Comparison of ENCODE assay signal across 20 mouse cellular contexts in genomic region chr1:52043191-52043590, GRCm38 (mm10). TPM values are rescaled to one million over a fixed set of nuclear protein-coding genes. Genes with fewer than 3 reads are reported as not detected.
DNase-seq lines count a peak whose midpoint lies in the region; ATAC-seq and TF ChIP-seq lines count a peak whose summit lies in the region.
"Had no signal": no experiment of that assay in that cellular context is flagged by ENCODE, and none has a peak within 500 bp of the region (broad histone marks: within the 10 kb centered on the region; RNA-seq: fewer than 3 reads in every experiment).

No protein-coding gene starts in this region.

- no peaks in the 10 kb centered on the region for H3K27me3 ChIP-seq in embryonic facial prominence, embryonic 14.5 days (replicated peaks; ENCODE audit: control insufficient read depth, insufficient read depth, low read length)
- no peaks in the 10 kb centered on the region for H3K27me3 ChIP-seq in embryonic facial prominence, embryonic 10.5 days (replicated peaks; ENCODE audit: low read depth, poor library complexity, severe bottlenecking)
- H3K27me3 ChIP-seq in hindbrain, postnatal 0 days (ENCODE audit: insufficient read depth, low read length), result no peaks in the 10 kb centered on the region
- no peaks in the 10 kb centered on the region for H3K27me3 ChIP-seq in hindbrain, embryonic 10.5 days (ENCODE audit: insufficient read depth, poor library complexity, severe bottlenecking)
- no peaks in the 10 kb centered on the region for H3K27me3 ChIP-seq in midbrain, postnatal 0 days (ENCODE audit: insufficient read depth, low read length)
- H3K27me3 ChIP-seq in midbrain, embryonic 16.5 days (ENCODE audit: control insufficient read depth, insufficient read depth, low read depth, low read length), result no peaks in the 10 kb centered on the region
- H3K27me3 ChIP-seq: embryonic facial prominence, embryonic 12.5 days; midbrain, embryonic 12.5 days; neural tube, embryonic 15.5 days; stomach, embryonic 15.5 days had no signal

- DNase-seq in embryonic facial prominence, embryonic 14.5 days (ENCODE audit: low spot score), result peak; percentile 78
- no peak for DNase-seq in embryonic facial prominence, embryonic 10.5 days (ENCODE audit: low spot score)
- peak; percentile 32 for DNase-seq in hindbrain, postnatal 0 days (ENCODE audit: low spot score)
- no peak for DNase-seq in hindbrain, embryonic 10.5 days (ENCODE audit: low spot score)
- peak; percentile 6 for DNase-seq in midbrain, postnatal 0 days (ENCODE audit: low spot score)
- peak; percentile 22 for DNase-seq in telencephalon, adult 2 months (ENCODE audit: low read depth, low spot score)
- no peak for DNase-seq in B cell, adult 2 months
- DNase-seq: cerebellum, adult 9-10 months; kidney, adult 8-10 months; kidney, postnatal 25 days; liver, postnatal 0 days; right cerebral cortex, postnatal 14 days; thymus, adult 2 months had no signal

- peaks cover 9% of the 10 kb centered on the region for H3K4me1 ChIP-seq in embryonic facial prominence, embryonic 14.5 days (ENCODE audit: control insufficient read depth, insufficient read depth, low read length)
- no peaks in the 10 kb centered on the region for H3K4me1 ChIP-seq in embryonic facial prominence, embryonic 10.5 days
- H3K4me1 ChIP-seq in hindbrain, postnatal 0 days (ENCODE audit: insufficient read depth, low read length), result no peaks in the 10 kb centered on the region
- no peaks in the 10 kb centered on the region for H3K4me1 ChIP-seq in hindbrain, embryonic 10.5 days (replicated peaks)
- H3K4me1 ChIP-seq in midbrain, postnatal 0 days (ENCODE audit: insufficient read depth, low read length), result no peaks in the 10 kb centered on the region
- H3K4me1 ChIP-seq in midbrain, embryonic 16.5 days (ENCODE audit: control insufficient read depth, insufficient read depth, low read length), result no peaks in the 10 kb centered on the region; the same call in 1 of the 2 replicates
- H3K4me1 ChIP-seq: stomach, embryonic 15.5 days had no signal

- H3K36me3 ChIP-seq in embryonic facial prominence, embryonic 14.5 days (ENCODE audit: control insufficient read depth, insufficient read depth, low read length), result no peaks in the 10 kb centered on the region
- no peaks in the 10 kb centered on the region for H3K36me3 ChIP-seq in embryonic facial prominence, embryonic 10.5 days (replicated peaks)
- H3K36me3 ChIP-seq in hindbrain, postnatal 0 days (ENCODE audit: insufficient read depth, low read length), result no peaks in the 10 kb centered on the region
- no peaks in the 10 kb centered on the region for H3K36me3 ChIP-seq in hindbrain, embryonic 10.5 days
- no peaks in the 10 kb centered on the region for H3K36me3 ChIP-seq in midbrain, postnatal 0 days (ENCODE audit: insufficient read depth, low read length)
- H3K36me3 ChIP-seq in midbrain, embryonic 16.5 days (ENCODE audit: control insufficient read depth, insufficient read depth, low read length), result no peaks in the 10 kb centered on the region
- H3K36me3 ChIP-seq: embryonic facial prominence, embryonic 12.5 days; G1E; midbrain, embryonic 12.5 days; neural tube, embryonic 15.5 days; stomach, embryonic 15.5 days had no signal

- no peak overlapping the region for H3K9ac ChIP-seq in embryonic facial prominence, embryonic 14.5 days (ENCODE audit: low read depth, low read length)
- H3K9ac ChIP-seq in hindbrain, postnatal 0 days (replicated peaks; ENCODE audit: low read length), result no peak overlapping the region
- no peak overlapping the region for H3K9ac ChIP-seq in midbrain, postnatal 0 days (replicated peaks; ENCODE audit: low read length, poor library complexity, severe bottlenecking)
- no peak overlapping the region for H3K9ac ChIP-seq in midbrain, embryonic 16.5 days (ENCODE audit: low read depth, low read length)
- H3K9ac ChIP-seq: embryonic facial prominence, embryonic 12.5 days; liver, postnatal 0 days; midbrain, embryonic 12.5 days; neural tube, embryonic 15.5 days; stomach, embryonic 15.5 days had no signal

- no peak for TF ChIP-seq CTCF in hindbrain, postnatal 0 days (IDR thresholded peaks at IDR 0.05; ENCODE audit: low read depth)
- TF ChIP-seq CTCF in midbrain, postnatal 0 days (IDR thresholded peaks at IDR 0.05), result no peak

- 59% methylated on average over 4 of the region's 4 CpGs for WGBS in embryonic facial prominence, embryonic 14.5 days
- 83% methylated on average over 4 of the region's 4 CpGs for WGBS in embryonic facial prominence, embryonic 10.5 days
- WGBS in hindbrain, postnatal 0 days, result 37% methylated on average over 4 of the region's 4 CpGs
- 74% methylated on average over 4 of the region's 4 CpGs for WGBS in hindbrain, embryonic 10.5 days
- 55% methylated on average over 4 of the region's 4 CpGs for WGBS in midbrain, postnatal 0 days
- 49% methylated on average over 4 of the region's 4 CpGs for WGBS in midbrain, embryonic 16.5 days

- no peak overlapping the region for H3K4me3 ChIP-seq in embryonic facial prominence, embryonic 14.5 days (ENCODE audit: low read depth, low read length)
- H3K4me3 ChIP-seq in embryonic facial prominence, embryonic 10.5 days, result no peak overlapping the region
- no peak overlapping the region for H3K4me3 ChIP-seq in hindbrain, postnatal 0 days (ENCODE audit: low read length)
- no peak overlapping the region for H3K4me3 ChIP-seq in hindbrain, embryonic 10.5 days
- H3K4me3 ChIP-seq in midbrain, postnatal 0 days (ENCODE audit: low read depth, low read length), result no peak overlapping the region
- H3K4me3 ChIP-seq in midbrain, embryonic 16.5 days (ENCODE audit: low read depth, low read length), result no peak overlapping the region
- H3K4me3 ChIP-seq: embryonic facial prominence, embryonic 12.5 days; midbrain, embryonic 12.5 days; neural tube, embryonic 15.5 days; stomach, embryonic 15.5 days had no signal

- no peaks in the 10 kb centered on the region for H3K9me3 ChIP-seq in embryonic facial prominence, embryonic 14.5 days (ENCODE audit: control insufficient read depth, low read length)
- no peaks in the 10 kb centered on the region for H3K9me3 ChIP-seq in embryonic facial prominence, embryonic 10.5 days
- H3K9me3 ChIP-seq in hindbrain, postnatal 0 days (ENCODE audit: low read length), result no peaks in the 10 kb centered on the region
- no peaks in the 10 kb centered on the region for H3K9me3 ChIP-seq in hindbrain, embryonic 10.5 days
- H3K9me3 ChIP-seq in midbrain, postnatal 0 days (ENCODE audit: low read length), result no peaks in the 10 kb centered on the region
- H3K9me3 ChIP-seq in midbrain, embryonic 16.5 days (replicated peaks; ENCODE audit: control insufficient read depth, low read length, poor library complexity, severe bottlenecking), result no peaks in the 10 kb centered on the region
- H3K9me3 ChIP-seq: embryonic facial prominence, embryonic 12.5 days; G1E; midbrain, embryonic 12.5 days; neural tube, embryonic 15.5 days; stomach, embryonic 15.5 days had no signal

- no peak for ATAC-seq in embryonic facial prominence, embryonic 14.5 days (ENCODE audit: low read depth)
- ATAC-seq in hindbrain, postnatal 0 days, result no peak
- ATAC-seq in midbrain, postnatal 0 days (ENCODE audit: low FRiP score), result no peak
- ATAC-seq in midbrain, embryonic 16.5 days, result no peak
- ATAC-seq: liver, postnatal 0 days had no signal

- no peak overlapping the region for H3K27ac ChIP-seq in embryonic facial prominence, embryonic 14.5 days (replicated peaks; ENCODE audit: low read depth, low read length)
- H3K27ac ChIP-seq in embryonic facial prominence, embryonic 10.5 days (replicated peaks), result no peak overlapping the region
- no peak overlapping the region for H3K27ac ChIP-seq in hindbrain, postnatal 0 days
- no peak overlapping the region for H3K27ac ChIP-seq in hindbrain, embryonic 10.5 days
- H3K27ac ChIP-seq in midbrain, postnatal 0 days (ENCODE audit: low read depth, low read length), result no peak overlapping the region
- no peak overlapping the region for H3K27ac ChIP-seq in midbrain, embryonic 16.5 days (ENCODE audit: low read length)
- H3K27ac ChIP-seq: embryonic facial prominence, embryonic 12.5 days; midbrain, embryonic 12.5 days; neural tube, embryonic 15.5 days; stomach, embryonic 15.5 days had no signal

- no peak overlapping the region for H3K4me2 ChIP-seq in embryonic facial prominence, embryonic 14.5 days (ENCODE audit: low read depth, low read length)
- no peak overlapping the region for H3K4me2 ChIP-seq in hindbrain, postnatal 0 days (ENCODE audit: low read depth, low read length)
- H3K4me2 ChIP-seq in midbrain, postnatal 0 days (ENCODE audit: low read depth, low read length, poor library complexity, severe bottlenecking), result no peak overlapping the region
- no peak overlapping the region for H3K4me2 ChIP-seq in midbrain, embryonic 16.5 days (ENCODE audit: low read length)
- H3K4me2 ChIP-seq: embryonic facial prominence, embryonic 12.5 days; midbrain, embryonic 12.5 days; neural tube, embryonic 15.5 days; stomach, embryonic 15.5 days had no signal

RNA-seq across cellular contexts. Expression of gene Stat4, which starts 56.2 kb away (rescaled TPM):
- polyA plus RNA-seq in embryonic facial prominence, embryonic 14.5 days (2014; fragmentation: Nextera tagmentation; extraction: Ambion mirVana), result 0.92 and 1.1 TPM in 2 replicates
- 1.1 and 1.9 TPM in 2 replicates for polyA plus RNA-seq in embryonic facial prominence, embryonic 10.5 days (2016; fragmentation: Nextera tagmentation; extraction: Ambion mirVana)
- total RNA-seq in hindbrain, postnatal 0 days (2014; rRNA removed), result 0.07 and 0.78 TPM in 2 replicates
- 0.31 and 0.40 TPM in 2 replicates for polyA plus RNA-seq in hindbrain, postnatal 0 days (2015; fragmentation: Nextera tagmentation; extraction: Ambion mirVana)
- 1.3 and 1.4 TPM in 2 replicates for polyA plus RNA-seq in hindbrain, embryonic 10.5 days (2016; fragmentation: Nextera tagmentation; extraction: Ambion mirVana)
- total RNA-seq in midbrain, postnatal 0 days (2014; rRNA removed), result 0.60 and 0.80 TPM in 2 replicates
- polyA plus RNA-seq in midbrain, postnatal 0 days (2015; fragmentation: Nextera tagmentation; extraction: Ambion mirVana), result 0.61 and 0.74 TPM in 2 replicates
- polyA plus RNA-seq in midbrain, embryonic 16.5 days (2015; fragmentation: Nextera tagmentation; extraction: Ambion mirVana), result 0.60 and 0.62 TPM in 2 replicates
- total RNA-seq: gastrocnemius, adult 8-10 months had no signal
- polyA plus RNA-seq: G1E had no signal

Comparison
In these comparisons a context has a peak if more than half of its experiments do, and no peak if none do; other contexts are left out.
1. DNase-seq: peak in embryonic facial prominence, embryonic 14.5 days (single experiment), hindbrain, postnatal 0 days (single experiment), midbrain, postnatal 0 days (single experiment) and telencephalon, adult 2 months (single experiment); none in embryonic facial prominence, embryonic 10.5 days (single experiment), hindbrain, embryonic 10.5 days (single experiment) and B cell, adult 2 months (0 of 2).